Mouse (Mus musculus) liver, embryonic 14.5 days (tissue): ENCODE measurements around the gene Fuca1. TPM values are rescaled to one million over a fixed set of nuclear protein-coding genes. Genes with fewer than 3 reads are reported as not detected.
A peak's percentile ranks its signal among the peaks of the same experiment; 100 is the strongest.

Experiments
- ATAC-seq: fragments of 200-750 bp; cut with Nextera tagmentation; 2 replicates; pipeline ENCODE4 v1.8.0; 2017; ENCODE audit warnings: moderate number of reproducible peaks, mild to moderate bottlenecking, moderate library complexity; ENCODE audit not compliant: insufficient read depth
- DNase-seq, 3 experiments: peaks; one replicate each; pipeline ENCODE4 v3.0.0-alpha.2; 2012 to 2013; ENCODE audit warnings: low read depth in 3 of 3, low spot score in 3 of 3
- H3K27ac ChIP-seq: fragments of 300-500 bp; sonication (generic); 2 replicates; pipeline ENCODE4 v1.5.1; 2014; ENCODE audit warnings: moderate library complexity, mild to moderate bottlenecking, control low read depth, inconsistent platforms
- H3K27me3 ChIP-seq: fragments of 300-500 bp; sonication (generic); 2 replicates; pipeline ENCODE4 v1.6.1; 2014; ENCODE audit warnings: mild to moderate bottlenecking, low read length, moderate library complexity; ENCODE audit not compliant: control insufficient read depth, insufficient read depth
- H3K36me3 ChIP-seq: fragments of 300-500 bp; sonication (generic); replicated peaks from 2 replicates; pipeline ENCODE4 v1.6.1; 2014; ENCODE audit warnings: low read depth; ENCODE audit not compliant: control insufficient read depth, insufficient read depth
- H3K4me1 ChIP-seq, 2 experiments: fragments of 200-500 bp in 1 of 2; fragments of 300-500 bp in 1 of 2; sonication (generic) in 1 of 2; replicated peaks; 2 replicates each; pipeline ENCODE4 v1.6.1; 2012 to 2014; ENCODE audit warnings: antibody characterized with exemption in 1 of 2, inconsistent platforms in 1 of 2, low read length in 1 of 2; ENCODE audit not compliant: control insufficient read depth in 2 of 2, insufficient read depth in 2 of 2
- H3K4me2 ChIP-seq: fragments of 300-500 bp; sonication (generic); 2 replicates; pipeline ENCODE4 v1.6.1; 2014; ENCODE audit warnings: low read depth, mild to moderate bottlenecking, control low read depth, moderate library complexity
- H3K4me3 ChIP-seq, 2 experiments: fragments of 200-500 bp in 1 of 2; fragments of 300-500 bp in 1 of 2; sonication (generic) in 1 of 2; 2 replicates each; pipeline ENCODE4 v1.5.1; 2012 to 2014; ENCODE audit warnings: low read depth in 2 of 2, low read length in 2 of 2, mild to moderate bottlenecking in 2 of 2, control low read depth in 1 of 2, inconsistent platforms in 1 of 2, moderate library complexity in 1 of 2; ENCODE audit not compliant: insufficient read depth in 1 of 2
- H3K9ac ChIP-seq: fragments of 300-500 bp; sonication (generic); replicated peaks from 2 replicates; pipeline ENCODE4 v1.6.1; 2014; ENCODE audit warnings: mild to moderate bottlenecking, control low read depth, moderate library complexity
- H3K9me3 ChIP-seq: fragments of 300-500 bp; sonication (generic); 2 replicates; pipeline ENCODE4 v1.6.1; 2016; ENCODE audit warnings: low read length, mixed read lengths; ENCODE audit not compliant: control insufficient read depth
- CTCF ChIP-seq: IDR thresholded peaks from 2 replicates; pipeline ENCODE4 v1.5.1; 2016; ENCODE audit warnings: antibody characterized with exemption, low read depth, control low read depth
- EP300 ChIP-seq: IDR thresholded peaks from 2 replicates; pipeline ENCODE4 v1.6.1; 2016; ENCODE audit warnings: antibody characterized with exemption, low read depth
- WGBS: fragments of 180-500 bp; shearing (Covaris S2); extraction: QIAGEN DNeasy Blood & Tissue Kit; methylation state at CpG from one replicate; pipeline ENCODE4 v1.1.7; 2014; ENCODE audit not compliant: insufficient replicate concordance; 5-methylcytosine and 5-hydroxymethylcytosine counted together
- polyA plus RNA-seq, 2 experiments: library from polyadenylated mRNA; depleted of rRNA in 1 of 2; stranded (reverse) in 1 of 2; unstranded in 1 of 2; fragments of >200 nt; fragmentation: Nextera tagmentation in 1 of 2; extraction: Ambion mirVana in 1 of 2; gene quantifications; 2 replicates each; pipeline versions ENCODE4 v1.2.1 to v1.2.3; 2012 to 2014

The Fuca1 gene
- polyA plus RNA-seq, 2 experiments: 12.0 to 19.0 TPM

- Histone ChIP-seq H3K27ac (peak overlapping the region; percentile 79), H3K27me3 (no peaks in the 10 kb centered on the region), H3K36me3 (peaks cover 25% of the 10 kb centered on the region), H3K4me2 (peak overlapping the region; percentile 80), H3K9me3 (no peaks in the 10 kb centered on the region), H3K9ac (no peak overlapping the region; the same call in 1 of the 2 replicates), H3K4me1 (peaks cover 32 to 38% of the 10 kb centered on the region in 2 experiments), H3K4me3 (no peak overlapping the region; a peak in 1 of 4 replicates)
- WGBS: 66% methylated on average over 10 of the region's 10 CpGs
- TF ChIP-seq CTCF: no peak
- DNase-seq (no peak), ATAC-seq (no peak)
Observed at GRCm38 (mm10) chr4:135874564-135875535, 45.7 kb upstream of the Fuca1 start.

DNA sequence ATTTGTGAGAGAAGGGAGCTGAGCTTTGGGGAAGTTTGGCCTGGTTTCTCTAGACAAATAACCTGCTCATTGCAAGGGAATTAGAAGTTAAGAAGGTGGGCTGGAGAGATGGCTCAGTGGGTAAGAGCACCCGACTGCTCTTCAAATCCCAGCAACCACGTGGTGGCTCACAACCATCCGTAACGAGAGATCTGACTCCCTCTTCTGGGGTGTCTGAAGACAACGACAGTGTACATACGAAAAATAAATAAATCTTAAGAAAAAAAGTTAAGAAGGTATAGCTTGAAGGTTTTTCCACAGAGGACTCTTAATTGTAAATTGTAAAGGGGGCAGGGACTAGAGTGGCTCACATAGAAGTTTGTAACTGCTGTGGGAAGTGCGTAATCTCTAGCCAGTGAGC lies 45.0 kb upstream of the Fuca1 start:
- H3K9ac ChIP-seq: peak overlapping the region; percentile 72; the same call in 1 of the 2 replicates
- H3K9me3 ChIP-seq: no peaks in the 10 kb centered on the region
- H3K36me3 ChIP-seq: peaks cover 21% of the 10 kb centered on the region
- peak overlapping the region in 1 of 2 experiments; percentile 54; a peak in 1 of 4 replicates for H3K4me3 ChIP-seq
- DNase-seq (no peak), ATAC-seq (no peak)
- peak overlapping the region; percentile 76 for H3K4me2 ChIP-seq
- peaks cover 32 to 38% of the 10 kb centered on the region in 2 experiments for H3K4me1 ChIP-seq
- peak overlapping the region; percentile 79 for H3K27ac ChIP-seq
- no peaks in the 10 kb centered on the region for H3K27me3 ChIP-seq
- 0 out of 2 replicates have a peak, but pooled peaks have one; percentile 2 for TF ChIP-seq CTCF
- no peak for TF ChIP-seq EP300
- WGBS: 22% methylated on average over 7 of the region's 7 CpGs

DNA sequence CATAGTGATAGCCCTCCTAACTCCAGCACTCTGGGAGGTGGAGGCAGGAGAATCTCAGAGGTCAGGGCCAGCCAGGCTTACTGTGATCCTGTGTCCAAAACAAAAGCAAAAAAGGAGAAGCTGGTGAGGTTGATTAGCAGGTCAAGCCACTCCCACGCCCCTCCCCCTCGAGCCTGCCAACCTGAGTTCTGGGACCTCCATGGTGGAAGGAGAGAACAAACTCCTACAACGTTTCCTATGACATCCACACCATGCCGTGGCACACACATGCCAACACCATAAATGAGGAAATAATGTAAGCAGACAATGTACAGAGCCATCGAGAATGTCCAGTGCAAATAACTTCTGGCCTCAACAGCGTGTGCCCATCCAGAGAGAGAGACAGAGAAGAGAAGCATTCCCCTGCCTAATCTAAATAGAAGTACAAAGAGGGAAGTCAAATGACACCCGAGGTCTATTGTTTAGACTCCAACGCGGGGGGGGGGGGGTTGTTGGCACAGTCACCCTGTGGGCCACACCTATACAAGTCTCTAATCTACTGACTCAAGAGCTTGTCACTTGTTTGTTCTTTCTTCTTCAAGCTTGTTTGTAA lies 44.4 kb upstream of the Fuca1 start:
- no peak for TF ChIP-seq CTCF
- no peak for TF ChIP-seq EP300
- Histone ChIP-seq H3K27me3 (no peaks in the 10 kb centered on the region), H3K9ac (peak overlapping the region; percentile 72), H3K4me2 (peak overlapping the region; percentile 76), H3K4me1 (peaks cover 32 to 38% of the 10 kb centered on the region in 2 experiments), H3K4me3 (peak overlapping the region; percentile 48 to 54), H3K36me3 (peaks cover 15% of the 10 kb centered on the region), H3K27ac (peak overlapping the region; percentile 79), H3K9me3 (no peaks in the 10 kb centered on the region)
- DNase-seq (no peak), ATAC-seq (peak; percentile 12; the same call in 1 of the 2 replicates)
- 2% methylated on average over 9 of the region's 9 CpGs for whole genome bisulfite sequencing

- no peaks in the 10 kb centered on the region for H3K9me3 ChIP-seq
- peak overlapping the region; percentile 72 for H3K9ac ChIP-seq
- DNase-seq (peak in 1 of 3 experiments; percentile 70), ATAC-seq (no peak)
- TF ChIP-seq CTCF (no peak), EP300 (no peak)
- peak overlapping the region; percentile 48 to 54 for H3K4me3 ChIP-seq
- no peaks in the 10 kb centered on the region for H3K27me3 ChIP-seq
- WGBS: 2% methylated on average over 16 of the region's 16 CpGs
- peaks cover 30 to 35% of the 10 kb centered on the region in 2 experiments for H3K4me1 ChIP-seq
- peaks cover 12% of the 10 kb centered on the region for H3K36me3 ChIP-seq
- H3K4me2 ChIP-seq: peak overlapping the region; percentile 76
- H3K27ac ChIP-seq: peak overlapping the region; percentile 79
Observed at GRCm38 (mm10) chr4:135876583-135877020, 43.9 kb upstream of the Fuca1 start.

- Histone ChIP-seq H3K4me2 (no peak overlapping the region), H3K27ac (no peak overlapping the region), H3K36me3 (peaks cover under 1% of the 10 kb centered on the region), H3K9ac (no peak overlapping the region), H3K27me3 (no peaks in the 10 kb centered on the region), H3K9me3 (no peaks in the 10 kb centered on the region), H3K4me1 (peaks cover 27 to 29% of the 10 kb centered on the region in 2 experiments), H3K4me3 (no peak overlapping the region)
- ATAC-seq (no peak), DNase-seq (no peak)
- WGBS: 43% methylated on average over 2 of the region's 2 CpGs
- TF ChIP-seq CTCF (peak; percentile 25; the same call in 1 of the 2 replicates), EP300 (no peak)
Observed at GRCm38 (mm10) chr4:135877742-135878141, 42.8 kb upstream of the Fuca1 start.
